Mouse (Mus musculus) heart, embryonic 11.5 days (tissue): ENCODE measurements around the gene Slc44a2. TPM values are rescaled to one million over a fixed set of nuclear protein-coding genes. Genes with fewer than 3 reads are reported as not detected.

ENCODE experiments used
- ATAC-seq: fragments of 200-750 bp; cut with Nextera tagmentation; replicated peaks from 2 replicates; pipeline ENCODE4 v1.8.0; 2017; ENCODE audit warnings: moderate library complexity; ENCODE audit not compliant: insufficient number of reproducible peaks, low FRiP score, low TSS enrichment
- H3K27ac ChIP-seq: fragments of 300-500 bp; sonication (generic); 2 replicates; pipeline ENCODE4 v1.5.1; 2014; ENCODE audit warnings: mild to moderate bottlenecking, low read depth, low read length
- H3K27me3 ChIP-seq: fragments of 300-500 bp; sonication (generic); 2 replicates; pipeline ENCODE4 v1.6.1; 2014; ENCODE audit warnings: mild to moderate bottlenecking, low read length, mixed read lengths; ENCODE audit not compliant: control insufficient read depth, insufficient read depth
- H3K36me3 ChIP-seq: fragments of 300-500 bp; sonication (generic); 2 replicates; pipeline ENCODE4 v1.6.1; 2014; ENCODE audit warnings: mild to moderate bottlenecking, low read length, moderate library complexity, mixed read lengths; ENCODE audit not compliant: control insufficient read depth, insufficient read depth
- H3K4me1 ChIP-seq: fragments of 300-500 bp; sonication (generic); 2 replicates; pipeline ENCODE4 v1.6.1; 2014; ENCODE audit warnings: low read length; ENCODE audit not compliant: control insufficient read depth, insufficient read depth
- H3K4me2 ChIP-seq: fragments of 300-500 bp; sonication (generic); 2 replicates; pipeline ENCODE4 v1.6.1; 2014; ENCODE audit warnings: mild to moderate bottlenecking, moderate library complexity
- H3K4me3 ChIP-seq: fragments of 300-500 bp; sonication (generic); 2 replicates; pipeline ENCODE4 v1.5.1; 2014; ENCODE audit warnings: low read depth, low read length
- H3K9ac ChIP-seq: fragments of 300-500 bp; sonication (generic); 2 replicates; pipeline ENCODE4 v1.6.1; 2014; ENCODE audit warnings: mild to moderate bottlenecking, low read depth, low read length, moderate library complexity
- H3K9me3 ChIP-seq: fragments of 300-500 bp; sonication (generic); replicated peaks from 2 replicates; pipeline ENCODE4 v1.6.1; 2016; ENCODE audit warnings: low read length; ENCODE audit not compliant: control insufficient read depth
- WGBS: fragments of 180-500 bp; shearing (Covaris S2); extraction: QIAGEN DNeasy Blood & Tissue Kit; methylation state at CpG from one replicate; pipeline ENCODE4 v1.1.7; 2014; ENCODE audit not compliant: insufficient replicate concordance; 5-methylcytosine and 5-hydroxymethylcytosine counted together
- polyA plus RNA-seq: library from polyadenylated mRNA; unstranded; fragments of >200 nt; fragmentation: Nextera tagmentation; extraction: Ambion mirVana; gene quantifications from 2 replicates; pipeline ENCODE4 v1.2.1, GENCODE M21; 2014

Gene Slc44a2
- polyA plus RNA-seq, 1 experiment from 2014 or later, result 62.3 TPM

GRCm38 (mm10) chr9:21367357-21368111, 47.0 kb downstream of the Slc44a2 start, which contains the start of gene Ilf3:
Ilf3 (plus strand) TSS chr9:21367871.
- under 1% methylated on average over 61 of the region's 66 CpGs for WGBS
- Histone ChIP-seq H3K36me3 (no peaks in the 10 kb centered on the region; the same call in 1 of the 2 replicates), H3K9ac (peak within 1 kb of the TSS; percentile 93), H3K4me2 (peak within 1 kb of the TSS; percentile 84), H3K4me3 (peak within 1 kb of the TSS; percentile 63), H3K4me1 (0 out of 2 replicates have a peak, but pooled peaks cover 5% of the 10 kb centered on the region), H3K27me3 (0 out of 2 replicates have a peak, but pooled peaks cover 4% of the 10 kb centered on the region), H3K27ac (peak within 1 kb of the TSS; percentile 92), H3K9me3 (no peaks in the 10 kb centered on the region)
- peak; percentile 91 for ATAC-seq

DNA sequence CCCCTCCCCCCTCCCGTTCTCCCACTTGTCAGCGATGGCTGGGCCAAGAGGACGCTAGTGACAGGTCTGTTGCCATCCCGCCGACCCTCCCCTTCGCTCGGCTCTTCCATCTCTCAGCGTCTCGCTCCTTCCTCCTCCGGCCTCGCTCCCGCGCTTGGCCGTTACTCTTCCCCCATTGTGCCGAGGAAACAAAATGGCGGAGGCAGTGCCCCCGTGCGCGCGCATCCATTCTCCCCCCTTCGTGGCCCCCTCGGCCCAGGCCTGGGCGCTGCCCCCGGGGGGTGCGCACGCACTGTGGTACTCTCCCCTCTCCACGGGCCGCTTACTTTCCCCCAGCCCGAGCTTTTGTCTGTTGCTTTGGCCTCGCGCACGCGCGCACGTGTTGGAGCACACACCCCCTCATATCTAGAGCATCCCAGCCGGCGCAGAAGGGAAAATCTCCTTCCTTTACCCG, 47.7 kb downstream of the Slc44a2 start:
- H3K36me3 ChIP-seq, result no peaks in the 10 kb centered on the region; the same call in 1 of the 2 replicates
- 0 out of 2 replicates have a peak, but pooled peaks cover 5% of the 10 kb centered on the region for H3K4me1 ChIP-seq
- H3K27ac ChIP-seq, result peak overlapping the region; percentile 92
- H3K4me2 ChIP-seq, result peak overlapping the region; percentile 84
- no peaks in the 10 kb centered on the region for H3K27me3 ChIP-seq
- H3K9me3 ChIP-seq, result no peaks in the 10 kb centered on the region
- H3K9ac ChIP-seq, result peak overlapping the region; percentile 93
- H3K4me3 ChIP-seq, result peak overlapping the region; percentile 63
- peak; percentile 70 for ATAC-seq
- 2% methylated on average over 37 of the region's 38 CpGs for WGBS

DNA sequence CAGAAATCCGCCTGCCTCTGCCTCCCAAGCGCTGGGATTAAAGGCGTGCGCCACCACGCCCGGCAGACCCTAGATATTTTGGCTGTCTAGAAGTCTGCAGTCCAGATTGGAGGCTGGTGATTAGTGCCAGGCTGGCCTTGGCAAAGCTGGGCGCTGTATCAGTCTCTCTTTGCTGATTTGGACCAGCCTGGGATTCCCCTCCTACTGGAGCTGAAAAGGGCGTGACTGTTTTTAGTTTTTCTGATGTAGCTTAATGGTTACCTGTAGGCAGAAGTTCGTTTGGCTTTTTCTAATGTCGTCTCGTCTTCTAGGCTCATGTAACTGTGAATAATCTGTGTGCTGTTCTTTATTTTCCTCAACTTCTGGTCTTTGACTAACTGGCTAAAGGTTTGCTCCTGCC, 48.6 kb downstream of the Slc44a2 start:
- peak overlapping the region; percentile 63 for H3K4me3 ChIP-seq
- H3K4me1 ChIP-seq, result 0 out of 2 replicates have a peak, but pooled peaks cover 5% of the 10 kb centered on the region
- H3K36me3 ChIP-seq, result no peaks in the 10 kb centered on the region; the same call in 1 of the 2 replicates
- ATAC-seq, result no peak
- peak overlapping the region; percentile 84 for H3K4me2 ChIP-seq
- no peaks in the 10 kb centered on the region for H3K27me3 ChIP-seq
- 60% methylated on average over 11 of the region's 11 CpGs for WGBS
- H3K9ac ChIP-seq, result peak overlapping the region; percentile 93; the same call in 1 of the 2 replicates
- H3K9me3 ChIP-seq, result no peaks in the 10 kb centered on the region
- no peak overlapping the region for H3K27ac ChIP-seq

- Histone ChIP-seq H3K9me3 (no peaks in the 10 kb centered on the region), H3K9ac (no peak overlapping the region), H3K4me2 (no peak overlapping the region), H3K4me3 (no peak overlapping the region), H3K4me1 (0 out of 2 replicates have a peak, but pooled peaks cover 5% of the 10 kb centered on the region), H3K27me3 (no peaks in the 10 kb centered on the region), H3K36me3 (no peaks in the 10 kb centered on the region; the same call in 1 of the 2 replicates), H3K27ac (no peak overlapping the region)
- 84% methylated on average over 2 of the region's 2 CpGs for WGBS
- ATAC-seq, result no peak
Measured at GRCm38 (mm10) chr9:21370876-21371275, 50.4 kb downstream of the Slc44a2 start.

DNA sequence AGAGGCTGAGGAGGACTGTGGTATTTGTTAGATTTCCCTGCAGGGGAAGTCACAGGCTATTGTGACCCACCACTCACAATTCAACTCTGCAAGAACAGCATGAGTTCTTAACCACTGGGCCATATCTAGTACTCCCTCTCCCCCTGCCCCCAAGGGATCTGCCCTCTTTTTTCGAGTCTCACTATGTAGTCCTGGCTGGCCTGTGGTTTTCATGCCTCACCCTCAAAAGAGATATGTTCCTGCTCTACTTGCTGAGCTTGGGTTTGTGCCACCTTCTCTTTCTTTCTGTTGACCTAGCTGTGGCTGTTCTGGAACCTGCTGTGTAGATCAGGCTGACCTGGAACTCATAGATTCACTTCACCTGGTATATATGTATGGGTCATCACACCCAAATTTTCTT, 52.0 kb downstream of the Slc44a2 start:
- Histone ChIP-seq H3K9me3 (no peaks in the 10 kb centered on the region), H3K27ac (no peak overlapping the region), H3K4me1 (peaks cover 8% of the 10 kb centered on the region), H3K36me3 (no peaks in the 10 kb centered on the region; the same call in 1 of the 2 replicates), H3K9ac (no peak overlapping the region), H3K27me3 (no peaks in the 10 kb centered on the region), H3K4me3 (no peak overlapping the region), H3K4me2 (no peak overlapping the region)
- ATAC-seq, result no peak
- 80% methylated on average over 1 of the region's 1 CpGs for WGBS

DNA sequence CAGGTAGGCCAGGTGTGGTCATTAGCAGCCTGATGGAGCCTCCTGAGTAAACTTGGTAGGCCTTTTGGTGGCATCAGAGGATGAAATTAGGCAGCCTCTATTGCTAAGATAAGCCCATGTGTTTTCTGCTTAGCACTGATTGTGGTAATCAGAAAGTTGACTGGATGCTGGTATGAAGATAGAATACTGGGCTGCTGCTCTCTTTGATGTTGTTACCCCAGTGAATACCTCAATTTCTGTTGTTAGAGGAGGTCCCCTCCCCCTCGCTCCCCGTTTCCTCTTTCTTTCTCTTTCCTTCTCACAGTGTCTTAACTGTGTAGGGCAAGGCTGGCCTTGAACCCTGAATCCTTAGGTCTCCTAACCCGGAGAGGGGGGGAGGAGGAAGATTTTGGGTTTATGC, 58.7 kb downstream of the Slc44a2 start:
- Histone ChIP-seq H3K27me3 (no peaks in the 10 kb centered on the region), H3K9ac (no peak overlapping the region), H3K4me3 (no peak overlapping the region), H3K4me2 (no peak overlapping the region), H3K36me3 (peaks cover 5% of the 10 kb centered on the region), H3K27ac (no peak overlapping the region), H3K9me3 (no peaks in the 10 kb centered on the region), H3K4me1 (peaks cover 32% of the 10 kb centered on the region)
- ATAC-seq, result no peak
- 83% methylated on average over 3 of the region's 3 CpGs for WGBS

- ATAC-seq, result no peak
- Histone ChIP-seq H3K27me3 (no peaks in the 10 kb centered on the region), H3K9me3 (no peaks in the 10 kb centered on the region), H3K4me3 (no peak overlapping the region), H3K4me2 (no peak overlapping the region), H3K9ac (no peak overlapping the region), H3K36me3 (peaks cover 5% of the 10 kb centered on the region), H3K27ac (no peak overlapping the region), H3K4me1 (peaks cover 35% of the 10 kb centered on the region)
Measured at GRCm38 (mm10) chr9:21380868-21381267, 60.4 kb downstream of the Slc44a2 start.

- Histone ChIP-seq H3K36me3 (peaks cover 12% of the 10 kb centered on the region), H3K4me3 (no peak overlapping the region), H3K27me3 (no peaks in the 10 kb centered on the region), H3K4me2 (no peak overlapping the region), H3K27ac (no peak overlapping the region), H3K9me3 (no peaks in the 10 kb centered on the region), H3K9ac (no peak overlapping the region; the same call in 1 of the 2 replicates), H3K4me1 (peaks cover 18% of the 10 kb centered on the region)
- no peak for ATAC-seq
Measured at GRCm38 (mm10) chr9:21383966-21384365, 63.5 kb downstream of the Slc44a2 start.
